Mouse (Mus musculus): ENCODE data around the gene Upk3bl.
A peak's percentile ranks its signal among the peaks of the same experiment; 100 is the strongest.
"Not testable (repeated sequence)": the region's sequence is repeated elsewhere in the genome, so short reads cannot be mapped to it uniquely, and the experiment has no call there.

Gene Upk3bl

DNA sequence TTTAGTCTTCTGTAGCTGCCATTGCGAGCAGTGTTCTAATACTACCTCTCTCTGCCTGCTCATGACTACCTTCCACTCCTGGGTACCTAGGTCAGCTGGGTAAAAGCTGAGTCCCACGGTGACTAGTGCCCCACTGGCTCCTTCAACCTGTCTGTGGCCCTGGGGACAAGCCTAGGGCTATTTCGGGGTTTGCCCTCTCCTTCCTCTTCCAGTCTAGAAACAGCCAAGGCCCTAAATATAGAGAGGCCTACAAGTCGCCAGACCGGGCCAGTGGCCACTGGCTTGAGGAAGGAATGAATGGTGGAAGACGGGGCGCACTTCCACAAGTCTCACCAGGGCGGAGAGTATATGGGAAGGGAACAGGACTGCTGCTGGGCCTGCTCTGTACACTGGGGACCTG lies 32.0 kb downstream of the Upk3bl start:
- peak; percentile 20 for DNase-seq (ENCODE audit: low spot score)

DNA sequence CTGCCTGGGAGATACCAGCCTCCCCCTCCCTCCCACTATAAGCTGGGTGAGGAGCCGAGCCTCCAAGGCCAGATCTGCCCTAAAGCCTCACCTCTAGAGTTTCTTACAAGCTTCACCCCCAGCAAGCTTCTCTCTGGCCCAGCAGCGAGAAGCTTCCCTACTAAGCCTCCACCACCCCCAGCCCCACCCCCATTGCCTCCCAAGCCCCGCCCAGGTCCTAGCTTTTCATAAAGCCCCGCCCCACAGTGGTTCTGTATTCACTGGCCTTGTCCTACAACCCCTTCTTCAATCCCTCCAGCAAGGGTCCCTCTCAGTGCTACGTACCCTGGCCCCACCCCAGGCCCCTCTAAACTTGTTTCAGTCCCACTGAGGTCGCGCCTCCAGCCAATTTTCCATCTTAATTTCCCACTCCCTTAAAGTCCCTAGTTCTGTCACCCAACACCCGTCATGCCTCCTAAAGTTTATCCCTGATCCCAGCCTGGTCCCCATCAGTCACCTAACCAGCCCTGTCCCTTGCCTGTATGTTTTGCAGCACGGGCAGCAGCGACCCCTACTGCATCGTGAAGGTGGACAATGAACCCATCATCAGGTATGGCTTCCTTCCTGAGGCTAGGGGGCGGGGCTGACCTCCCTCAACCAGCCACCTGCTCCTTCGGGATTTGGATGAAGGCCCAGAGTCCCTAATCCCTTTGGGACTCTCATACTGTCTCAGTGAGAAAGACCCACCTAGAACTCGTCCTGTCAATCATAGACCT lies 34.7 kb downstream of the Upk3bl start:
- no peak for DNase-seq (ENCODE audit: low spot score)

DNA sequence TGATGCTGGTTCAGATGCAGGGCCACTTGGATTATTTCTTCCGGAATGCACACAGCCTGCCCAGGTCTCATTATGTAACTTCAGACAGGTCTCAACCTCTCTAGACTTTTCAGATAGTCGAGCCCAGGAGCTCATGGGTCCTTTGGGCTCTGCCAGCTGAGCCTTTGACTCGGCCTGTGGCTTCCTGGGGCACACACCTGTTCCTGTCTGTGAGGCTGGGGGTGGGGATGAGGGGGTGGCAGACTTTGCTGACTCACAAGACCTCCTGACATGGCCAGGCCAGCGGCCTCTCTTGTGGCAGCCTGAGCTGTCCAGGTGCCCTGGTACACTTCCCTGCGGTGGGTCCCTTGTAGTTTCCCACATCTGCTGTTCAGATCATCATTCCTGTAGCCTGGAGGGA lies 37.6 kb downstream of the Upk3bl start:
- DNase-seq (ENCODE audit: low spot score) = no peak

DNA sequence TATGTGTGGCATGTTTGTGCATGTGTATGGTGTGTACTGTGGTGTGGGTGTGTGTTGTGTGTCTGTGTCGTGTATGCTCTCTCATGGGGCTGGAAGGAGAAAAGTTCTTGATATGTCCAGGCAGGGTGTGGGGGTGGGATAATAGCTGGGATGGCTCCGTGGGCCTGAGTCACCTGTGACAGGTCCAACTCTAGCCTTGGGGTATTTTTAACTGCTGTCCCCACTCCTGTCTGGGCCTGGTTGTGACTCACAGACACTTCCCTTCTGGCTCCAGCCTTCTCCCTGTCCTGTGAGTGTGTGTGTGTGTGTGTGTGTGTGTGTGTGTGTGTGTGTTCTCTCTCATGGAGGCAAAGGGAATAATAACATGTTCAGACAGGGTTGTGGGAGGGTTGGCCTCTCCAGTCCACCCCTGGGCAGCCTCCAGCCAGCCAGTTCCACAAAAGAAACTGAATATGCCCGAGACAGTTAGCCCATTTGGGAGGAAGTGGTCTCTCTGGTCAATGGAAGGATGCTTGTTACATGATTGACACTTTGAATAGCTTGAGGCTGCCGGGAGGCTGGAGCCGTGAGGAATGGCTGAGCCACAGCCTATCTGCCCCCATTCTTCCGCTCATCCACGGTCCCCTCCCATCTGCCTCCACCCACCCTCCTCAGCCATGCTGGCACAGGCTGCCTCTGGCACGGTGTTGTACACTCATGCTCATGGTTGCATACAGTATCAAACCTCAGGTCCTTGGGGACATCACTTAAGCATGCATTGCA lies 40.1 kb downstream of the Upk3bl start:
- DNase-seq (ENCODE audit: low spot score) = peak; percentile 28

DNA sequence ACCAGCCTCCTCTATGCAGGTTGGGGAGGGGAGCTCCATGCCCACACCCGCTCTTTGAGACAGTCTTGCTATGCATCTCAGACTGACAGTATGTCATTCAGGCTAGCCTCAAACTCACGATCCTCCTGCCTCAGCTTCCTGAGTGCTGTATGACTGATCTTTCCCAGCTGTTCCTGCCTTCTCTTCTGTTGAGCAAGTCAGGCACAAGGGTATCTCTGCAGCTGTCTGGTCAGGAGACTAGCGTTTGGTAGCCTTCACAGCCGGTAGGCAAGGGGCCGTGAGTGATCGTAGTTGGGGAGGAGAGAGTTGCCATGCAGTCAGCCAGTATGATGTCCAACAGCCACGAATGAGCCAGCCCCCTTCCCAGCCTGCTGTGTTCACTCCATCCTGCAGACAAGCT lies 40.8 kb downstream of the Upk3bl start:
- DNase-seq (ENCODE audit: low spot score) = no peak

DNA sequence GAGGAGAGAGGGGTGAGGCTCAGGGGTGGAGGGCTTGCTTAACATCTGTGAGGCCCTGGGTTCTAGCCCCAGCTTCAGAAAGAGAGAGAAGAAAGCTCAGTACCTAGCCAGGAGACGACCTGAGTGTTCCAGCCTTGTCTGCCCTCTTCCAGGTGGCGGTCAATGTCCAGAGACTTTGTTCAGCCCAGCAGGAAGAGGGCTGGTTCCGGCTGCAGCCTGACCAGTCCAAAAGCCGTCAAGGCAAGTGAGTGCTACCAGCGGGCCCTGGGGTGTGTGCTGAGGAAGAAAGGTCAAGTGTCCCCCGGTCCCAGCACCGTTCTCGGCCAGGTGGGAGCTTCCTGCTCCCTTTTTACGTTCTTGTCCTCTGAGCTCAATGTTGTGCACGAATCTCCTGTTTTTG lies 44.2 kb downstream of the Upk3bl start:
- no peak for DNase-seq (ENCODE audit: low spot score)

DNA sequence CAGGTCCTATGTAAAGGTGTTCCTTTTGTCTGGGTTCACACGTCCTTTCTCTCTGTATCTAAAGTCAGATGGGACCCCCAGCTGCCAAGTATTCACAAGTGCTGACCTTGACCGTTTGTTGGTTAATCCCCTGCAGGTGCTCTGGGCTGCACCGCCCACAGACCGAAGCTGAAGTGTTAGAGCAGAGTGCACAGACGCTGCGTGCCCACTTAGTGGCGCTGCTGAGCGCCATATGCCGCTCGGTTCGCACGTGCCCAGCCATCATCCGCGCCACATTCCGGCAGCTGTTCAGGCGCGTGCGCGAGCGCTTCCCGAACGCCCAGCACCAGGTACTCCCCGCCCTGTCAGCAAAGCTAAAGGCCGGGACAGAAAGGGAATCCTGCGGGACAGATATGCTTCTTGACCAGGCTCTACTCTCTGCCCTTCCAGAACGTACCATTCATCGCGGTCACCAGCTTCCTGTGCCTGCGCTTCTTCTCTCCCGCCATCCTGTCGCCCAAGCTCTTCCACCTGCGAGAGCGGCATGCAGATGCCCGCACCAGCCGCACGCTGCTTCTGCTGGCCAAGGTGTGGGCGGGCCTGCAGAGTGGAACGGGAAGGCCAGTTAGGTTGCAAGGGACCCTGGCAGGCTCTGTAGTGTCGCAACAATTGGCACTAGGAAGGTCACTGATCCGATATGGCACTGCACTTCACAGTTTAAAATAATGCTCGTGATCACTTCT lies 48.0 kb downstream of the Upk3bl start:
- DNase-seq (ENCODE audit: low spot score) = peak; percentile 70

DNA sequence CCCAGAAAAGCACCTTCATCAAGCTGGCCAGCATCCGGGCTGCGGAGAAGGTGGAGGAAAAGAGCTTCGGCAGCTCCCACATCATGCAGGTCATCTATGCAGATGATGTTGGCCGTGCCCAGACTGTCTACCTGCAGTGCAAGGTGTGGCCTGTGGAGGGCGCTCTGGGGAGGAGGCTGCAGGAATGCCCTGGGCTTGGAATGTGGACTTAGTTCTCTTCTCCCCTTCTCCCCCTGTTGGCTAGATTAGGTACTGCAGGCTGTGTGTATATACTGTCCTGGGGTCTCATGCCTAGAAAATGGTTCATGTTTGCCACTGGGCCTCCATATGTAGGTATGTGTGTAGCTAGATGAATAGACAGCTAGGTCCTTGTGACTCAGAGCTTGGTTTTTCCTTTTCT lies 50.2 kb downstream of the Upk3bl start:
- DNase-seq (ENCODE audit: low spot score) = peak; percentile 25

DNA sequence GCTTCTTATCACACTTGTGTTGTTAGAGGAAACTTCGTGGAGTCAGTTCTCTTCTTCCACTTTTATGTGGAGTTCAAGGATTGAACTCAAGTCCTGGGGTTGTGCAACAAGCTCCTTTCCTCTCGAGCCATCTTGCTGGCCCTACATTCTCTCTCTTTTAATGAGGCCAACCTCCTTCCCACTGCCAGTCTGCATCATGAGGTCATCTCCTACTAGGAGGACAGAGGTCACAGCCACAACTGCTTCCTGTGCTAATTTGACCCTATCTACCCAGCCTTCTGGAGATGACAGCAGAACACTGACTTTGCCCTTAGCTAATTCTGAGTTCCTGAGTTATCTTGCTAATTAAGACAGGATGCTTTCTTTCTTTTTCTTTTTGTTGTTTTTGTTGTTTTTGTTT lies 54.2 kb downstream of the Upk3bl start:
- DNase-seq (ENCODE audit: low spot score) = no peak

DNA sequence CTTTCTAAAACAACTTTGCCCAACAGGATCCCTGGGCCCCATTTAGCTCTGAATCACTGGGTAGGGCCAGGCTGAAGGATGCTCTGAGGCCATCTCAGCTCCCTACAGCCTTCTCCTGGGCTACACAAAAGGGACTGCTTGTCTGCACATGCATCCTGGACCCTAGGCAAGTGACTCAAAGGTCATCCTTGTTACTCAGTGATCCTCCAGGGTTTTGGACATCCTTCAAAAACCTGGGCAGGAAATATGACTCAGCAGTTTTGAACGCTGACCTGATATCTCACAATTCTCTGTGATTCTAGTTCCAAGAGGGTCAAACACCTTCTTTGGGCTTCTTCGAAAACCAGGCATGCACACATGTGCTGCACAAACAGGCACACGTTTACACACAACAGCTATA lies 54.8 kb downstream of the Upk3bl start:
- no peak for DNase-seq (ENCODE audit: low spot score)

DNA sequence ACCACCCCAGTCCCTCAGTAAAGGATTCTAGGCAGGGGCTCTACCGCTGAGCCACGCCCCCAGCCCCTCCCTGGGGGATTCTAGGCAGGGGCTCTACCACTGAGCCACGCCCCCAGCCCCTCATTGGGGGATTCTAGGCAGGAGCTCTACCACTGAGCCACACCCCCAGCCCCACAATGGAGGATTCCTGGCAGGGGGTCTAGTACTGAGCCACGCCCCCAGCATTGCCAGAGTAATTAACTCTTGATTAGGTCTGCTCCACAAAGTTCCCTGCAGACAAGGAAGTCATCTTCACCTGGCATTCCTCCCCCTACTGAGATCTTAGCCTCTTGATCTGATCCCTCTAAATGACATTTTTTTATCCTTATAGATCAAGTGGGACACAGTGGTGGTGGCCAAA lies 59.3 kb downstream of the Upk3bl start:
- DNase-seq (ENCODE audit: low spot score) = not testable (repeated sequence)
